Mouse (Mus musculus): Measurements from ENCODE around the gene Dip2a. TPM values are rescaled to one million over a fixed set of nuclear protein-coding genes. Genes with fewer than 3 reads are reported as not detected.
A peak's percentile ranks its signal among the peaks of the same experiment; 100 is the strongest.

Dip2a gene
- 4.1 and 4.2 TPM in 2 replicates for polyA plus RNA-seq (2014; fragmentation: Nextera tagmentation; extraction: Ambion mirVana)

GRCm38 (mm10) chr10:76344711-76345539 lies at the start of gene Dip2a:
Gene Dip2a, minus strand, starts transcription at chr10:76345291.
- H3K4me3 ChIP-seq (ENCODE audit: low read depth, low read length), result peak within 1 kb of the TSS; percentile 80
- H3K4me1 ChIP-seq (ENCODE audit: control insufficient read depth, insufficient read depth, low read length), result peaks cover 6% of the 10 kb centered on the region
- peak within 1 kb of the TSS; percentile 78 for H3K4me2 ChIP-seq
- H3K36me3 ChIP-seq (ENCODE audit: control insufficient read depth, insufficient read depth, low read length), result peaks cover 6% of the 10 kb centered on the region; the same call in 1 of the 2 replicates
- peak within 1 kb of the TSS; percentile 72 for H3K27ac ChIP-seq (ENCODE audit: low read depth, low read length)
- ATAC-seq (ENCODE audit: low FRiP score) (peak; percentile 94), DNase-seq (ENCODE audit: low spot score, missing footprints) (peak; percentile 100)
- no peaks in the 10 kb centered on the region for H3K9me3 ChIP-seq (ENCODE audit: control insufficient read depth, low read length)
- no peaks in the 10 kb centered on the region; the same call in 1 of the 2 replicates for H3K27me3 ChIP-seq (ENCODE audit: control insufficient read depth, insufficient read depth, low read length)
- peak within 1 kb of the TSS; percentile 88 for H3K9ac ChIP-seq (ENCODE audit: low read length)
- WGBS, result under 1% methylated on average over 77 of the region's 94 CpGs

DNA sequence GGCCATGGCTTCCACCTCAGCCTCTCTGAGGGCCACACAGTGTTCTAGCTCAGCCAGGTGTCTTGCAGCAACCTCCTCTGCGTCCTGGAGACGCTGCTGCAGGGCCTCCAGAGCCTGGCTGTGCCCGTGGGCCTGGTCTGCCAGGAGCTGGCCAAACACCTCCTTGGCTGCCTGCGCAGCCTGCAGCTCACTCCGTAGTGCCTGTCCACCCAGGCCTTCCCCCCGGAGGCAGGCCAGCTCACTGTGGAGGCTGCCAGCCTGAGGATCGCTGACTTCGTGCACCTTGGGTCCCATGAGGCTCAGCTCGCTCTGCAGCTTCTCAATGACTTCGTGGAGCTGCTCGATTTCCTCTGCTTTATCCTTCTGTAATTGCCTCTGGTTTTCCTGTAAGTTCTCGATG lies 47.5 kb upstream of the Dip2a start:
- Histone ChIP-seq H3K27me3 (ENCODE audit: control insufficient read depth, insufficient read depth, low read length) (no peaks in the 10 kb centered on the region), H3K9me3 (ENCODE audit: control insufficient read depth, low read length) (no peaks in the 10 kb centered on the region), H3K27ac (ENCODE audit: low read depth, low read length) (no peak overlapping the region), H3K9ac (ENCODE audit: low read length) (no peak overlapping the region), H3K4me1 (ENCODE audit: control insufficient read depth, insufficient read depth, low read length) (no peaks in the 10 kb centered on the region), H3K36me3 (ENCODE audit: control insufficient read depth, insufficient read depth, low read length) (peaks cover 17% of the 10 kb centered on the region), H3K4me2 (no peak overlapping the region), H3K4me3 (ENCODE audit: low read depth, low read length) (no peak overlapping the region)
- WGBS, result 95% methylated on average over 12 of the region's 12 CpGs
- DNase-seq (ENCODE audit: low spot score, missing footprints) (no peak), ATAC-seq (ENCODE audit: low FRiP score) (no peak)

DNA sequence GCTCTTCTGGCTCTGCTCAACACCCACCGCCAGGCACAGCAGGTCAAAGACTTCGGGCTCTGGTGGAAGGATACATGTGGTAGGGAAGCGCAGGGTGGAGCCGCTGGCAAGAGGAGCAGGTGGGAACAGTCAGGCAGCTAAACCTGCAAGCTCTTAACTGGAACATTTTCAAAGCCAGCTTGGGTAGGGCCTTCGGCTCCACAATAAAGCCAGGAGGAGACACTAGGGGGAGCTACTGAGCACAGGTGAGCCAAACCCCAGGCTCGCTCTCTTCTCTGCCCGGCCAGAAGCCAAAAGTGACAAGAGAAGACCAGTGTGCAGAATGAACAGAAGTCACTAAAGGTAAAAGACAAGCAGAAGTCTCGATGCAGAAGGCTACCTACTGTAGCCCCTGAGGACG lies 46.7 kb upstream of the Dip2a start:
- H3K4me2 ChIP-seq, result no peak overlapping the region
- DNase-seq (ENCODE audit: low spot score, missing footprints) (no peak), ATAC-seq (ENCODE audit: low FRiP score) (no peak)
- no peaks in the 10 kb centered on the region for H3K9me3 ChIP-seq (ENCODE audit: control insufficient read depth, low read length)
- no peaks in the 10 kb centered on the region for H3K27me3 ChIP-seq (ENCODE audit: control insufficient read depth, insufficient read depth, low read length)
- H3K9ac ChIP-seq (ENCODE audit: low read length), result no peak overlapping the region
- no peak overlapping the region for H3K4me3 ChIP-seq (ENCODE audit: low read depth, low read length)
- no peaks in the 10 kb centered on the region for H3K4me1 ChIP-seq (ENCODE audit: control insufficient read depth, insufficient read depth, low read length)
- peaks cover 15% of the 10 kb centered on the region for H3K36me3 ChIP-seq (ENCODE audit: control insufficient read depth, insufficient read depth, low read length)
- WGBS, result 86% methylated on average over 9 of the region's 9 CpGs
- H3K27ac ChIP-seq (ENCODE audit: low read depth, low read length), result no peak overlapping the region

- 97% methylated on average over 9 of the region's 9 CpGs for WGBS
- Histone ChIP-seq H3K36me3 (ENCODE audit: control insufficient read depth, insufficient read depth, low read length) (peaks cover 18% of the 10 kb centered on the region), H3K4me2 (no peak overlapping the region), H3K27ac (ENCODE audit: low read depth, low read length) (no peak overlapping the region), H3K9me3 (ENCODE audit: control insufficient read depth, low read length) (no peaks in the 10 kb centered on the region), H3K4me1 (ENCODE audit: control insufficient read depth, insufficient read depth, low read length) (no peaks in the 10 kb centered on the region), H3K4me3 (ENCODE audit: low read depth, low read length) (no peak overlapping the region), H3K27me3 (ENCODE audit: control insufficient read depth, insufficient read depth, low read length) (no peaks in the 10 kb centered on the region), H3K9ac (ENCODE audit: low read length) (no peak overlapping the region)
- ATAC-seq (ENCODE audit: low FRiP score), result no peak
- DNase-seq (ENCODE audit: low spot score, missing footprints), result no peak
These were observed 46.1 kb upstream of the Dip2a start for GRCm38 (mm10) chr10:76391166-76391565.

GRCm38 (mm10) chr10:76374981-76375380 lies 29.9 kb upstream of the Dip2a start:
- Histone ChIP-seq H3K4me1 (ENCODE audit: control insufficient read depth, insufficient read depth, low read length) (no peaks in the 10 kb centered on the region), H3K27ac (ENCODE audit: low read depth, low read length) (no peak overlapping the region), H3K4me3 (ENCODE audit: low read depth, low read length) (no peak overlapping the region), H3K27me3 (ENCODE audit: control insufficient read depth, insufficient read depth, low read length) (no peaks in the 10 kb centered on the region), H3K36me3 (ENCODE audit: control insufficient read depth, insufficient read depth, low read length) (peaks cover 22% of the 10 kb centered on the region; the same call in 1 of the 2 replicates), H3K9ac (ENCODE audit: low read length) (no peak overlapping the region), H3K4me2 (no peak overlapping the region), H3K9me3 (ENCODE audit: control insufficient read depth, low read length) (no peaks in the 10 kb centered on the region)
- ATAC-seq (ENCODE audit: low FRiP score) (no peak), DNase-seq (ENCODE audit: low spot score, missing footprints) (no peak)
- 94% methylated on average over 18 of the region's 18 CpGs for WGBS

- H3K36me3 ChIP-seq (ENCODE audit: control insufficient read depth, insufficient read depth, low read length), result peaks cover 20% of the 10 kb centered on the region
- ATAC-seq (ENCODE audit: low FRiP score), result no peak
- 83% methylated on average over 3 of the region's 3 CpGs for WGBS
These were observed 26.6 kb upstream of the Dip2a start for GRCm38 (mm10) chr10:76371736-76372135.

GRCm38 (mm10) chr10:76368766-76369165 lies 23.7 kb upstream of the Dip2a start:
- WGBS, result 90% methylated on average over 13 of the region's 13 CpGs
- H3K36me3 ChIP-seq (ENCODE audit: control insufficient read depth, insufficient read depth, low read length), result peaks cover 13% of the 10 kb centered on the region
- H3K4me1 ChIP-seq (ENCODE audit: control insufficient read depth, insufficient read depth, low read length), result no peaks in the 10 kb centered on the region
- H3K4me2 ChIP-seq, result no peak overlapping the region
- no peak overlapping the region for H3K9ac ChIP-seq (ENCODE audit: low read length)
- no peaks in the 10 kb centered on the region for H3K9me3 ChIP-seq (ENCODE audit: control insufficient read depth, low read length)
- H3K27ac ChIP-seq (ENCODE audit: low read depth, low read length), result no peak overlapping the region
- DNase-seq (ENCODE audit: low spot score, missing footprints) (no peak), ATAC-seq (ENCODE audit: low FRiP score) (no peak)
- H3K27me3 ChIP-seq (ENCODE audit: control insufficient read depth, insufficient read depth, low read length), result no peaks in the 10 kb centered on the region
- H3K4me3 ChIP-seq (ENCODE audit: low read depth, low read length), result no peak overlapping the region

More at GRCm38 (mm10) chr10:76371736-76372135, 26.6 kb upstream of the Dip2a start:
- Histone ChIP-seq H3K27ac (ENCODE audit: low read depth, low read length) (no peak overlapping the region), H3K4me3 (ENCODE audit: low read depth, low read length) (no peak overlapping the region), H3K4me1 (ENCODE audit: control insufficient read depth, insufficient read depth, low read length) (no peaks in the 10 kb centered on the region), H3K9me3 (ENCODE audit: control insufficient read depth, low read length) (no peaks in the 10 kb centered on the region), H3K4me2 (no peak overlapping the region), H3K27me3 (ENCODE audit: control insufficient read depth, insufficient read depth, low read length) (no peaks in the 10 kb centered on the region), H3K9ac (ENCODE audit: low read length) (no peak overlapping the region)
- no peak for DNase-seq (ENCODE audit: low spot score, missing footprints)

DNA sequence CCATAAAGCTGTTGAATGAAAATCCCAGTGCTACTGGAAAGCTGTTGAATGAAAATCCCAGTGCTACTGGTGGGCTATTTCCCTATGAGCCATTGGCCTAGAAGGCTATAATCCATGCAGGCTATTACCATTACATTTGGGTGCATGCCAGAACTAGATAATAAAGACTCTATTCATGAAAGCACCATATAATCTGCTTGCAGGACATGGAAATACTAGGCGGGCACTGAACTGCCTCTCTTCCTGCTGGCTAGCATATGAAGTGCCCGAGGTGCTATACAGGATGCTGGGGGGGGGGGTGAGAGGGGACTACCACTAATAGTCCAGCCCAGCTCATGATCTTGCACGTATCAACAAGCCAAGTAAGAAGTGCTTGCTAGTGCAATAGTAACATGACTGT lies 18.1 kb upstream of the Dip2a start:
- Histone ChIP-seq H3K36me3 (ENCODE audit: control insufficient read depth, insufficient read depth, low read length) (peaks cover 6% of the 10 kb centered on the region), H3K27me3 (ENCODE audit: control insufficient read depth, insufficient read depth, low read length) (no peaks in the 10 kb centered on the region), H3K4me1 (ENCODE audit: control insufficient read depth, insufficient read depth, low read length) (no peaks in the 10 kb centered on the region), H3K4me3 (ENCODE audit: low read depth, low read length) (no peak overlapping the region), H3K9me3 (ENCODE audit: control insufficient read depth, low read length) (no peaks in the 10 kb centered on the region), H3K27ac (ENCODE audit: low read depth, low read length) (no peak overlapping the region), H3K4me2 (no peak overlapping the region), H3K9ac (ENCODE audit: low read length) (no peak overlapping the region)
- ATAC-seq (ENCODE audit: low FRiP score) (no peak), DNase-seq (ENCODE audit: low spot score, missing footprints) (no peak)
- WGBS, result 91% methylated on average over 3 of the region's 3 CpGs

- no peaks in the 10 kb centered on the region for H3K9me3 ChIP-seq (ENCODE audit: control insufficient read depth, low read length)
- no peak overlapping the region for H3K27ac ChIP-seq (ENCODE audit: low read depth, low read length)
- no peak overlapping the region for H3K4me3 ChIP-seq (ENCODE audit: low read depth, low read length)
- no peaks in the 10 kb centered on the region for H3K27me3 ChIP-seq (ENCODE audit: control insufficient read depth, insufficient read depth, low read length)
- peaks cover 15% of the 10 kb centered on the region for H3K36me3 ChIP-seq (ENCODE audit: control insufficient read depth, insufficient read depth, low read length)
- H3K4me1 ChIP-seq (ENCODE audit: control insufficient read depth, insufficient read depth, low read length), result no peaks in the 10 kb centered on the region
- DNase-seq (ENCODE audit: low spot score, missing footprints) (no peak), ATAC-seq (ENCODE audit: low FRiP score) (no peak)
- no peak overlapping the region for H3K9ac ChIP-seq (ENCODE audit: low read length)
- no peak overlapping the region for H3K4me2 ChIP-seq
- 91% methylated on average over 5 of the region's 5 CpGs for WGBS
These were observed 13.4 kb upstream of the Dip2a start for GRCm38 (mm10) chr10:76358468-76358867.
